Mouse (Mus musculus) lung, postnatal 0 days (tissue): ENCODE results near the gene Bcl2l14. TPM values are rescaled to one million over a fixed set of nuclear protein-coding genes. Genes with fewer than 3 reads are reported as not detected.

Experiments
- ATAC-seq: fragments of 200-750 bp; cut with Nextera tagmentation; 2 replicates; pipeline ENCODE4 v1.8.0; 2017; ENCODE audit warnings: moderate library complexity
- DNase-seq: peaks from one replicate; pipeline ENCODE4 v3.0.0-alpha.2; 2016; ENCODE audit warnings: low spot score
- H3K27ac ChIP-seq: fragments of 300-500 bp; sonication (generic); 2 replicates; pipeline ENCODE4 v1.5.1; 2014; ENCODE audit warnings: antibody characterized with exemption, mild to moderate bottlenecking, low read length, mixed read lengths
- H3K27me3 ChIP-seq: fragments of 300-500 bp; sonication (generic); replicated peaks from 2 replicates; pipeline ENCODE4 v1.6.1; 2014; ENCODE audit warnings: low read length, mixed read lengths; ENCODE audit not compliant: insufficient read depth
- H3K36me3 ChIP-seq: fragments of 300-500 bp; sonication (generic); 2 replicates; pipeline ENCODE4 v1.6.1; 2014; ENCODE audit warnings: low read length, mixed read lengths; ENCODE audit not compliant: insufficient read depth
- H3K4me1 ChIP-seq: fragments of 300-500 bp; sonication (generic); 2 replicates; pipeline ENCODE4 v1.6.1; 2014; ENCODE audit warnings: antibody characterized with exemption, low read depth, low read length, mixed read lengths; ENCODE audit not compliant: insufficient read depth
- H3K4me2 ChIP-seq: fragments of 300-500 bp; sonication (generic); replicated peaks from 2 replicates; pipeline ENCODE4 v1.6.1; 2014; ENCODE audit warnings: low read depth, mild to moderate bottlenecking, low read length, moderate library complexity, mixed read lengths
- H3K4me3 ChIP-seq: fragments of 300-500 bp; sonication (generic); 2 replicates; pipeline ENCODE4 v1.5.1; 2014; ENCODE audit warnings: low read depth, low read length
- H3K9ac ChIP-seq: fragments of 300-500 bp; sonication (generic); replicated peaks from 2 replicates; pipeline ENCODE4 v1.6.1; 2014; ENCODE audit warnings: low read depth, mild to moderate bottlenecking
- H3K9me3 ChIP-seq: fragments of 300-500 bp; sonication (generic); 2 replicates; pipeline ENCODE4 v1.6.1; 2016; ENCODE audit warnings: low read length, mixed read lengths
- CTCF ChIP-seq: IDR thresholded peaks from 2 replicates; pipeline ENCODE4 v1.5.1; 2016; ENCODE audit warnings: antibody characterized with exemption, mild to moderate bottlenecking
- EP300 ChIP-seq: IDR thresholded peaks from 2 replicates; pipeline ENCODE4 v1.6.1; 2016; ENCODE audit warnings: antibody characterized with exemption, mild to moderate bottlenecking, control low read depth
- WGBS: fragments of 180-500 bp; shearing (Covaris S2); extraction: QIAGEN DNeasy Blood & Tissue Kit; methylation state at CpG from one replicate; pipeline ENCODE4 v1.1.7; 2014; 5-methylcytosine and 5-hydroxymethylcytosine counted together
- polyA plus RNA-seq: library from polyadenylated mRNA; unstranded; fragments of >200 nt; fragmentation: Nextera tagmentation; extraction: Ambion mirVana; gene quantifications from 2 replicates; pipeline ENCODE4 v1.2.1, GENCODE M21; 2015

Bcl2l14 gene
- polyA plus RNA-seq, 1 experiment from 2014 or later, result 6.6 TPM

DNA sequence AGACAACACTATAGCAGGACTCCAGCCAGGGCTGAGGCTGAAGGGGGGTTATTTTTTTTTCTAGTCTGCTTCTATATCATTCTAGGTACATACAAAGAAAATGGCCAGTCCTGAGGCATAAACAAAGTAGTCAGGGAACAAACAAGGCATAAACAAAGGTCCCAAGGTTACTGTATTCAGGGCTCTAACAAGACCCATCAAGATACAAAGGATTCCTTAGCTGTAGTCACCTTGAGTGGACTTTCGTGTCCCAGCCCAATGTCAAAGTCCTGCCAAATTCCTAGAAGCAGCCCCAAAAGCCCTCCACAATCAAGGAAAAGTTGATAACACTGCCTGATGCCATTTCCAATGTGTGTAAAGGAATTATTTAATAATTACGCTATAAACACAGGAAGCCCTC is 5.3 kb upstream of the Bcl2l14 start:
- Histone ChIP-seq H3K36me3 (no peaks in the 10 kb centered on the region), H3K27me3 (no peaks in the 10 kb centered on the region), H3K9me3 (no peaks in the 10 kb centered on the region), H3K9ac (no peak overlapping the region), H3K4me3 (no peak overlapping the region), H3K4me2 (no peak overlapping the region), H3K4me1 (no peaks in the 10 kb centered on the region), H3K27ac (no peak overlapping the region)
- 62% methylated on average over 2 of the region's 2 CpGs for WGBS
- no peak for TF ChIP-seq CTCF
- no peak for TF ChIP-seq EP300
- no peak for DNase-seq
- ATAC-seq, result no peak

DNA sequence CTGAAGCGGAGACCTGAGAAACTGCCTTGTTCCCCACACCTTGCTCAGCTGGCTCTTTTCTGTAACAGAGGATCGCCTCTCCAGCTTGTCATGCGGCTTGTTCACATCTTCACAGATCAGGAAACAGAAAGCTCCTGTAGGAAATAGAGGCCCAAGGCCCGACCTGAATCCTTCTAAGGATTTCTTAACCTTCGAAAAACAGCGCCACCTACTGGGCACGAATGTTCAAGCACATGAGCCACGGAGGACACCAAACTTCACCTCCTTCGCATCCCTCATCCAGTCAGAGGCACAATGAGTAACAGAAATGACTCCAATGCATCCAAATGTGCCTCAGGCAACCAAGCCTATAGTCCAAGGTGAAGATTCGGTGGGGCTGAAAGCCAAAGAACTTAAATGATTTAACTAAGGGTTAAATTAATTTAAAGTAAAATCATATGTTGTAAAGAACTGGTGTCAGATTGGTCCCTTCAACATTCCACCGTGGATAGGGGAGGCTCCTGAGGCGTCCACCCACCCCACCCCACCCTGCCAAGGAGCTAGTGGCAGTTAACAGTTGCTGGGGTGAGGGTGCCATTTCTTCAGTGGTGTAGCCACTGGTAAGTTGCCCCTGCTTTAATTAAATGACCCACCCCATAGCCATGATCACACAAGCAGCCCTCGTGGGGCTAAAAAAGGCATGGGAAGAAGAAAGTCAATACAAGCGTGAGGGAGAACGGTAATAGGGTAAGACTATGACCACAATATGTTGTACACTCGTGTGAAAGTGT is 7.0 kb downstream of the Bcl2l14 start:
- Histone ChIP-seq H3K9ac (no peak overlapping the region), H3K27ac (no peak overlapping the region), H3K9me3 (no peaks in the 10 kb centered on the region), H3K4me3 (0 out of 2 replicates have a peak overlapping the region, but pooled peaks have one; percentile 2), H3K36me3 (no peaks in the 10 kb centered on the region), H3K4me1 (no peaks in the 10 kb centered on the region), H3K27me3 (no peaks in the 10 kb centered on the region), H3K4me2 (peak overlapping the region; percentile 20; the same call in 1 of the 2 replicates)
- TF ChIP-seq EP300, result no peak
- TF ChIP-seq CTCF, result peak; percentile 77
- ATAC-seq (peak; percentile 50), DNase-seq (peak; percentile 78)
- WGBS, result 33% methylated on average over 16 of the region's 16 CpGs

DNA sequence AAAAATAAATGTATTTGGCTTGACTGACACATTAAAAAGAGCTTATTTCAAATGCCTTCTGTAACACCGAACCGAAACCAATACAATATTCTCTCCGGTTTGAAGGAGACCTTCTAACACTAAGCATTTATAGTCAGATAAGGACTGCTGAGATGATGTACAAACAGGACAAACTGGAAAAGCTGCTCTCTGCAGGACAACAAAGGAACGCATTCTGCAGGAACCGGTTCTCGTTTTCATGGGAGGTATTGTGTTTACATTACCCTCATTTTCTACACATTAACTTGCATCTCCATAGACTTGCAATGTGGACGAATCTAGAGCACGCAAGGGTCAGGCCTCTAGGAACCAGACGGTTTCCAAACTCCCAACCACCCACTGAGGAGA is 7.6 kb downstream of the Bcl2l14 start:
- DNase-seq (peak; percentile 60), ATAC-seq (peak; percentile 59)
- H3K36me3 ChIP-seq, result no peaks in the 10 kb centered on the region
- no peak overlapping the region for H3K27ac ChIP-seq
- TF ChIP-seq CTCF (no peak), EP300 (peak; percentile 31; the same call in 1 of the 2 replicates)
- H3K4me3 ChIP-seq, result 0 out of 2 replicates have a peak overlapping the region, but pooled peaks have one; percentile 2
- WGBS, result 50% methylated on average over 9 of the region's 9 CpGs
- H3K4me2 ChIP-seq, result peak overlapping the region; percentile 20; the same call in 1 of the 2 replicates
- H3K4me1 ChIP-seq, result no peaks in the 10 kb centered on the region
- H3K27me3 ChIP-seq, result no peaks in the 10 kb centered on the region
- H3K9me3 ChIP-seq, result no peaks in the 10 kb centered on the region
- H3K9ac ChIP-seq, result no peak overlapping the region

DNA sequence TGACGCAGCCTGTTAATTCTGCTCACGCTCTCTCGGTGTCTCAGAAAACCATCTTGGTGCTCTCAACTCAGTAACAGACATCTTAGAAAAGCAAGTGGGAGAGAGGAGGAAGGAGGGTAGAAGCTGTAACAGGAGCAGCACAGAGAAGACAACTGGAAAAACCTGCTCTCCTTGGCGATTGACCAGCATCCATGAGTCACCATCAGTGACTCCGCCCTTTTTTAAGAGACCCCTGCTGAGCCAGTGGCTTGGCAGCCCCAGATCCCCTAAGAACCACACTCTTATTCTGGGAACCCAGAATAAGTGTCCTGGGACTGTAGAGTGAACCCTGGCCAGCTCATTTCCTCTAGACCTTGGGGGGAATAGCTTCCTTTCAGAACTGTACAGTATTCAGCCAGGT is 11.1 kb downstream of the Bcl2l14 start:
- Histone ChIP-seq H3K27ac (no peak overlapping the region), H3K4me1 (no peaks in the 10 kb centered on the region), H3K27me3 (no peaks in the 10 kb centered on the region), H3K4me3 (no peak overlapping the region), H3K9me3 (no peaks in the 10 kb centered on the region), H3K9ac (no peak overlapping the region), H3K36me3 (no peaks in the 10 kb centered on the region), H3K4me2 (no peak overlapping the region)
- WGBS, result 38% methylated on average over 5 of the region's 5 CpGs
- TF ChIP-seq EP300 (no peak), CTCF (no peak)
- ATAC-seq (no peak), DNase-seq (no peak)

DNA sequence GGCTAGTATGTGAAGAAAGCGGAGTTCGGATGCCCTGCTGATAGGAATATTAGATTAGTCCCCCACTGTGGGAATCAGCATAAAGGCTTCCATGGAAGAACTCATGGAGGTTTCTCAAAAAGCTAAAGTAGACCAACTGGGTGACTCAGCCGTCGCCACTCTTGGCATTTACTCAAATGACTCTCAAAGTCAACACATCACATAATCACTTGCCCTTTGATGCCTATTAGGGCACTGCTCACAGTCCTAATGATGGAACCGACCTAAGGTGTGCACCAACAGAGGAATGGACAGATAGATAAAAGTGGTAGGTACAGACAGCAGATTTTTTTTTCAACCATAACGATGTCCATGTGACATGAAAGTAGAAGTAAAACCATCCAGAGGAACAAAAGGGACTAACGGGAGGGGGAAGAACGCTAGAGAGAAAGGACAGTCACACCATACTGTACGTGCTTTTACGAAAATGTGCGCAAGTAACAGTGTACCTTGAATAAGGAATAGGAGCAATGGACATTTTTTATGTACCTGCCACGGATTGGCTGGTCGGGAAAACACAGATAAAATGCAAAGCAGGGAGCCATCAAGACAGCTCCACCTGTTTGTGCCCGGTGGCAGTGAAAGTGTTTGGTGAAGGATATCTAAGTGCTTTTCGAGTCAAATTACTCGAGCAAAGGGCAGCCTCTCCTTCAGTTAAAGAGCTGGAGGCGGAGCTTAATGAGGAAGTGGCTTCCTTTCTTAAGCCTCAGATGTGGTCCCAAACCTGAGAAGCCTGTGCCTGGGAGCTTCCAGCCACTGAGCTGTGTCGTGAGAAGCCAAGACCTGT is 17.8 kb downstream of the Bcl2l14 start:
- Histone ChIP-seq H3K27me3 (no peaks in the 10 kb centered on the region), H3K4me3 (no peak overlapping the region; the same call in 1 of the 2 replicates), H3K36me3 (no peaks in the 10 kb centered on the region), H3K9me3 (no peaks in the 10 kb centered on the region), H3K9ac (no peak overlapping the region), H3K4me2 (peak overlapping the region; percentile 35), H3K27ac (peak overlapping the region; percentile 65), H3K4me1 (no peaks in the 10 kb centered on the region; the same call in 1 of the 2 replicates)
- DNase-seq (peak; percentile 85), ATAC-seq (peak; percentile 90)
- 44% methylated on average over 18 of the region's 18 CpGs for WGBS
- peak; percentile 36 for TF ChIP-seq CTCF
- no peak for TF ChIP-seq EP300

DNA sequence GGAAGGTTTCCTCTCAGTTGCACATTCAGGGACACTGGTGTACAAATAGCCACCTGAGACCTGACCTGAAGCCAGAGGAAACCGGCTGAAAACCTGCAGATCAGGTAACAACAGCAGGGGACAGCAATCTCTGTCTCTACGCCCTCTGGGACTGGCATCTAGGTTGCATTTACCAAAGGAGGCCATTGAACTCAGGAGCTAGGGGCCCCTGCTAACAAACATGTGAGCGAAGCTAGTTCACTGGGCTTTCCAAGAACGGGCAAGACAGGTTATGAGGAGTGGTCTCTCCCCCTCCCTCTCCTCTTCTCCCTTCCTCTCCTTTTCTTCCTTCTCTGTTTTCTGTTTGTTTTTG is 18.4 kb downstream of the Bcl2l14 start:
- Histone ChIP-seq H3K9ac (no peak overlapping the region), H3K36me3 (no peaks in the 10 kb centered on the region), H3K4me2 (peak overlapping the region; percentile 35; the same call in 1 of the 2 replicates), H3K9me3 (no peaks in the 10 kb centered on the region), H3K4me1 (no peaks in the 10 kb centered on the region; the same call in 1 of the 2 replicates), H3K27ac (peak overlapping the region; percentile 65), H3K27me3 (no peaks in the 10 kb centered on the region), H3K4me3 (no peak overlapping the region; the same call in 1 of the 2 replicates)
- ATAC-seq, result peak; percentile 56; the same call in 1 of the 2 replicates
- 53% methylated on average over 4 of the region's 4 CpGs for WGBS
- DNase-seq, result no peak
- TF ChIP-seq EP300, result no peak
- no peak for TF ChIP-seq CTCF
